Mouse (Mus musculus) neural tube, embryonic 13.5 days (tissue): Measurements from ENCODE around the gene Itga1. TPM values are rescaled to one million over a fixed set of nuclear protein-coding genes. Genes with fewer than 3 reads are reported as not detected.
A peak's percentile ranks its signal among the peaks of the same experiment; 100 is the strongest.

Experiments
- ATAC-seq: fragments of 200-750 bp; cut with Nextera tagmentation; 2 replicates; pipeline ENCODE4 v1.8.0; 2017; ENCODE audit warnings: low read depth, mild to moderate bottlenecking, moderate TSS enrichment, moderate library complexity
- H3K27ac ChIP-seq: fragments of 300-500 bp; sonication (generic); replicated peaks from 2 replicates; pipeline ENCODE4 v1.5.1; 2015; ENCODE audit warnings: moderate library complexity, mild to moderate bottlenecking, inconsistent platforms
- H3K27me3 ChIP-seq: fragments of 300-500 bp; sonication (generic); 2 replicates; pipeline ENCODE4 v1.6.1; 2015; ENCODE audit warnings: mild to moderate bottlenecking, inconsistent platforms
- H3K36me3 ChIP-seq: fragments of 300-500 bp; sonication (generic); 2 replicates; pipeline ENCODE4 v1.6.1; 2015; ENCODE audit warnings: mild to moderate bottlenecking, inconsistent platforms
- H3K4me1 ChIP-seq: fragments of 300-500 bp; sonication (generic); replicated peaks from 2 replicates; pipeline ENCODE4 v1.6.1; 2015; ENCODE audit warnings: inconsistent platforms
- H3K4me2 ChIP-seq: fragments of 300-500 bp; sonication (generic); 2 replicates; pipeline ENCODE4 v1.6.1; 2015; ENCODE audit warnings: inconsistent platforms, mild to moderate bottlenecking, moderate library complexity
- H3K4me3 ChIP-seq: fragments of 300-500 bp; sonication (generic); 2 replicates; pipeline ENCODE4 v1.5.1; 2015; ENCODE audit warnings: mild to moderate bottlenecking, inconsistent platforms
- H3K9ac ChIP-seq: fragments of 300-500 bp; sonication (generic); 2 replicates; pipeline ENCODE4 v1.6.1; 2015; ENCODE audit warnings: moderate library complexity, mild to moderate bottlenecking, inconsistent platforms
- H3K9me3 ChIP-seq: fragments of 300-500 bp; sonication (generic); 2 replicates; pipeline ENCODE4 v1.6.1; 2016; ENCODE audit warnings: inconsistent platforms
- WGBS: fragments of 180-500 bp; shearing (Covaris S2); methylation state at CpG from one replicate; pipeline ENCODE4 v1.1.7; 2015; 5-methylcytosine and 5-hydroxymethylcytosine counted together
- polyA plus RNA-seq: library from polyadenylated mRNA; unstranded; fragments of >200 nt; fragmentation: Nextera tagmentation; extraction: Ambion mirVana; gene quantifications from 2 replicates; pipeline ENCODE4 v1.2.1, GENCODE M21; 2015

Itga1 gene
- 8.4 and 8.8 TPM in 2 replicates for polyA plus RNA-seq

DNA sequence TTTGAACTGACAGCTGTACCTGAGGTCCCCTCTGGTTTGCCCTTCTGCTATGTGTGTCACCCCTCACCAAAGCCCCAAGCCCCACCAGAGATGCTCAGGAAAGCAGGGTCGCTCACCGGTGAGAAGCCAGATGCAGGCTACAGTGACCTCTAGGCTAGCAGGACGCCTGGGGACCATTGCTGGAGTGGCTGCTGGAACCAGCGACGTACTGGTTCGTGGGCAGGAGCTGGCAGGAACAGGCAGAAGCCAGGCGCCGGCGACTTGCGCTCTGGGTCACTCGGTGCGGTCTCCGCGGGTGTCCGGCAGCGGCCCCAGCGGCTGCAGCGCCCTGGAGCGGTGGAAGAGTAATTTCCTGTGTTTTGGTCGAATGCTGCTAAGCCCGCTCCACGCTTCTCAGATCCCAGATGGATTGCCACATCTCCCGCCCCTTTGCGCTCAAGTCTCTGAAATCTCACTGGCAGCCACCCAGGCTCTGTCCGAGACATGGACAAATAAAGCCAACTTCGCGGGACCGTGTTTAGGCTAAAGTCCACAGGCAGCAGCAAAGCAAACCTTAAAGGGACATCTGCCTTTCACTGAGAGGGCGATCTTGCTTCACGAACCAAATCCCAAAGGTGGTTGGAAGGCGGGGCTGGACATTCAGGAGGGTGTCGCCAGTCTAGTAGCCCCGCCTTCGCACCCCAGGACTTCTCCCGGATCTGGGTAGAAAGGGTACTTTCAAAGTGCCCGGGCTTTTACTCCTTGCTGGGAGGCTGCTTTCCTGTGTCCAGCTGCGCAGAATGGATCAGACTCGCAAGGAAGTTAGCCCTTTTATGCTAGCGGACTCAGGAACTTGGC is at the start of gene Itga1, which contains the start of gene Gm49395:
TSS of gene Itga1 (minus strand) at position 610 of the 837 bp plus-strand sequence.
TSS of gene Gm49395 (minus strand) at position 567 of the 837 bp plus-strand sequence.
- Histone ChIP-seq H3K9me3 (no peaks in the 10 kb centered on the region), H3K4me1 (peaks cover 16% of the 10 kb centered on the region), H3K4me3 (peak within 1 kb of the TSS; percentile 52), H3K27ac (peak within 1 kb of the TSS; percentile 71), H3K4me2 (peak within 1 kb of the TSS; percentile 70), H3K27me3 (peaks cover 35% of the 10 kb centered on the region), H3K36me3 (no peaks in the 10 kb centered on the region), H3K9ac (peak within 1 kb of the TSS; percentile 70)
- WGBS: under 1% methylated on average over 39 of the region's 39 CpGs
- peak; percentile 85 for ATAC-seq

DNA sequence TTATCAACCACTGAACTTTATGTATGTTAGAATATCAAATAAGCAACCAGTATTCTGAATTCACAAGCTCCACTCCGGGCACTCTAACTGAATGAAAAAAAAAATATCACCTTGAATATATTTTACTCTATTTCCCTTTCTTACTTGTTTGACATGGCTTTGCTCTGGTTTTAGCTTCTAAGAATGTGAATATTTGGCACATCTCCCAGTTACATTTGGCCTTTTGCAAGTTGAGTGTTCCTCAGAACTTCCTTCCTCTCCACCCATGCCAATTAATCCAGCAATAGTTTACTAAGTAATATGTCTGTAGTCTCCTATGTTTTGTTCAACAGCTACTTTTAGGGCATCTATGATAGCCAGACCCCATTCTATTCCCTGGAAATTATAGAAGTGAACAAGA is 48.8 kb upstream of the Itga1 start:
- ATAC-seq: no peak
- 92% methylated on average over 1 of the region's 1 CpGs for WGBS
- no peaks in the 10 kb centered on the region for H3K4me1 ChIP-seq
- no peaks in the 10 kb centered on the region for H3K36me3 ChIP-seq
- no peaks in the 10 kb centered on the region for H3K9me3 ChIP-seq
- H3K27me3 ChIP-seq: no peaks in the 10 kb centered on the region
- no peak overlapping the region for H3K9ac ChIP-seq
- H3K27ac ChIP-seq: no peak overlapping the region
- H3K4me3 ChIP-seq: no peak overlapping the region
- H3K4me2 ChIP-seq: no peak overlapping the region

DNA sequence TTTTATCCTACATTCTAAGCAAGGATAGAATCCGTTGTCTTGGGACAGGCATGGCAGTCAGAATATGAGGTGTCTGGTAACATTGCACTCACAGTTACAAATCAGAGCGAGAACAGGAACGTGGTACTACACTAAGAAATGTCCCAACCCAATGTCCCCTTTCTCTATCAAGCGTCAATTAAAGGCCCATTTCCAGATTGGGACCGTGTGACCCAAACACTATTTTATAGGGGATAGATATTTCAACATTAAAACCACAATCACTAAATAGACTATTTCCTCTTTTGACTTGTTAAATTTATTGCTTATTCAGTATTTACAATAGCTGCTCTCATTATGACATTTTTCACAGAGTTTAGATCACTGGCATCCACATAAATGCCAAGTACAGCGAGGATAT is 48.1 kb upstream of the Itga1 start:
- H3K27me3 ChIP-seq: no peaks in the 10 kb centered on the region
- no peaks in the 10 kb centered on the region for H3K36me3 ChIP-seq
- H3K9me3 ChIP-seq: no peaks in the 10 kb centered on the region
- WGBS: 89% methylated on average over 6 of the region's 6 CpGs
- H3K4me2 ChIP-seq: no peak overlapping the region
- no peak overlapping the region for H3K9ac ChIP-seq
- H3K27ac ChIP-seq: no peak overlapping the region
- no peak for ATAC-seq
- H3K4me3 ChIP-seq: no peak overlapping the region
- no peaks in the 10 kb centered on the region for H3K4me1 ChIP-seq

DNA sequence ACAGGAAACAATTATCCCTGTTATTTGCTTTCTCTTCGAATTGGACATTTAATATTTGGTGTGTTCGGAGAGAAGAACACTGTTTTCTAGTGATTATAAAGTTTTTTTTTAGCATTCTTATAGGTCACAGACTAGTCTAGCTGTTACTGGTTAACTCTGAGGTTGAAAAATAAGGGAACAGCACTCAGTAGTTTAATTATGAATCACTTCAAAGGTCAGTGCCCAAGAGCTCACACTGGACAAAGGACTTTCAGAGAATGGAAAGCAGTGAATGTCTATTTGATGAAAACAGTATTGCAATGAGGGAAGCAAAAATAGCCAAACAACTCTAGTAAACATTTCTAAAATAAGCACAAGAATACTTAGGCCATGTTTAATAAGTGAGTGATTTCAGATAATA is 41.8 kb upstream of the Itga1 start:
- Histone ChIP-seq H3K4me1 (no peaks in the 10 kb centered on the region), H3K27ac (no peak overlapping the region), H3K27me3 (no peaks in the 10 kb centered on the region), H3K4me2 (no peak overlapping the region), H3K36me3 (no peaks in the 10 kb centered on the region), H3K9ac (no peak overlapping the region), H3K9me3 (no peaks in the 10 kb centered on the region), H3K4me3 (no peak overlapping the region)
- WGBS: 92% methylated on average over 2 of the region's 2 CpGs
- ATAC-seq: no peak

DNA sequence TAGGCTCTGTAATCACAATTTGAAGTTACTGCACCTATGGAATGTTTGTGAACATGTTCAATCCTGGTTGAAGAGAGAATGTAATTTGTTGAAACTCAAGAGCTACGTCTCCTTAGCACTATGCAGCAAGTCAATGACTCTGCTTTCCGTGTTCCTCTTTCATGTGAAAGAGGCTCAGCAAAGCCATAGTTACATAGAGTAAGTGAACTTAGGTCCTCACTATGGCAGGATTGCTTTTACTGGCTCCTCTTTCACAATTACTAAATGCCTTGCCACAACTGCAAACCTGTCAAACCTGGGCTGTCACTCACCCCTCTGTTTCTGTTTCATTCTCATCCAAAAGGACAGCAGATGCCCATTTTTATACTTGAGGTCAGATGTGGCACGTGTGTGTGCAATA is 40.3 kb upstream of the Itga1 start:
- no peak overlapping the region for H3K27ac ChIP-seq
- no peaks in the 10 kb centered on the region for H3K9me3 ChIP-seq
- H3K36me3 ChIP-seq: no peaks in the 10 kb centered on the region
- no peak overlapping the region for H3K4me2 ChIP-seq
- no peak overlapping the region for H3K9ac ChIP-seq
- WGBS: 89% methylated on average over 3 of the region's 3 CpGs
- ATAC-seq: no peak
- no peaks in the 10 kb centered on the region for H3K4me1 ChIP-seq
- no peaks in the 10 kb centered on the region for H3K27me3 ChIP-seq
- no peak overlapping the region for H3K4me3 ChIP-seq

DNA sequence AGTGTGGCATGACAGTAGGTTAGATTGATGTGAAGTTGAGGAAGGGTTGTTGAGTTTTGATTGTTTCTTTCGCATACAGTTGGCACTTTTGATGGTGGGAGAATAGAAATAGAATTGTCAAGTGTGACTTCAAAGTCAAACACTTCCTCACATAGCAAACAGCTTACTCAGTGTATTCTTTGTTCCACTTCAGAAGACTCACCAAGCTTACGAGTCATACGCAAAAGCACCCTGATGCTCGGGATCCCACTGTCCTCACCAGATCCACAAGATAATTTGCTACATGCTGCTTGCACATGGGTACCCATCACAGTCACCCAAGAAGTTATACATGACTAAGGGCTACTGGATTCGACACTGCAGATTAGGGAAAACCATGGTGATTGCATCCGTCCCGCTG is 36.7 kb upstream of the Itga1 start:
- Histone ChIP-seq H3K27ac (no peak overlapping the region), H3K4me2 (no peak overlapping the region), H3K36me3 (no peaks in the 10 kb centered on the region), H3K27me3 (no peaks in the 10 kb centered on the region), H3K9me3 (no peaks in the 10 kb centered on the region), H3K9ac (no peak overlapping the region), H3K4me1 (no peaks in the 10 kb centered on the region), H3K4me3 (no peak overlapping the region)
- ATAC-seq: no peak
- 93% methylated on average over 7 of the region's 7 CpGs for WGBS

DNA sequence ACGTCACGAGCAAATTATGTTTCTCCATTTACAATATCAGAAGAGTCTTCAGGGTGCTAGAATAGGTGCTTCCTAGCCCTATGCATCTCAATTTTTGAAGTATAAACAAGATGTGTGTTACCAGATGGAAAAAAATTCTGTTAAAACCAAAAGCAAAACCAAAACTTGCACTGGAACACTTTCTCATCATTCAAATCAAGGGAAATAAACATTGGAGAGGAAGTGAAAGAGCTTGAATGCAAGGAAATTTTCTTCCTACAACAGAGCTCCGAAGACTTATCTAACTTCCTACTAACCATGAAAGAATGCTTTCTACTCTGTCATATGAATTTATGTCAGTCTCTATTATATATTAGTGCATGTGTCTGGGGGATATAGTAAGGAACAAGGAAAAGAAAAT is 35.0 kb upstream of the Itga1 start:
- ATAC-seq: no peak
- Histone ChIP-seq H3K9me3 (no peaks in the 10 kb centered on the region), H3K27me3 (no peaks in the 10 kb centered on the region), H3K4me3 (no peak overlapping the region), H3K4me1 (no peaks in the 10 kb centered on the region), H3K4me2 (no peak overlapping the region), H3K27ac (no peak overlapping the region), H3K36me3 (no peaks in the 10 kb centered on the region), H3K9ac (no peak overlapping the region)
- 86% methylated on average over 3 of the region's 3 CpGs for WGBS

DNA sequence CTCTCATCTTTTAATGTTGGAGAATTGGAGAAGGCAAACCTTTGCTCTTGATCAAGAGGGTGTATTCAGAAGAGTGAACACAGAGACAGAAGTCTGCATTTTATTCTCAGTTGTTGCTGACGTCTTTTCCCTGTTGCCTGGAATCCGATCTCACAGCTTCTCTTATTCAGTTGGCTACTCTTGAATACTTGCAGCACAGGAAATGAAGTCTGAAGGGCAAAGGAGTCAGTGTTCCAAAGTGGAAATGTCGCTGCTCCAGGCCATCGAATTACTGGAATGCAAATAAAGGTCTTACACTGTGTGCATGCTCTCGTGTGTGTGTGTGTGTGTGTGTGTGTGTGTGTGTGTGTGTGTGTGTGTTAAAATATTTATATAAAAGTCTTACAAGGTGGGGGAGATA is 30.7 kb upstream of the Itga1 start:
- Histone ChIP-seq H3K4me3 (no peak overlapping the region), H3K9ac (no peak overlapping the region), H3K9me3 (no peaks in the 10 kb centered on the region), H3K36me3 (no peaks in the 10 kb centered on the region), H3K27ac (no peak overlapping the region), H3K4me1 (no peaks in the 10 kb centered on the region), H3K27me3 (no peaks in the 10 kb centered on the region), H3K4me2 (no peak overlapping the region)
- no peak for ATAC-seq
- WGBS: 41% methylated on average over 5 of the region's 5 CpGs

DNA sequence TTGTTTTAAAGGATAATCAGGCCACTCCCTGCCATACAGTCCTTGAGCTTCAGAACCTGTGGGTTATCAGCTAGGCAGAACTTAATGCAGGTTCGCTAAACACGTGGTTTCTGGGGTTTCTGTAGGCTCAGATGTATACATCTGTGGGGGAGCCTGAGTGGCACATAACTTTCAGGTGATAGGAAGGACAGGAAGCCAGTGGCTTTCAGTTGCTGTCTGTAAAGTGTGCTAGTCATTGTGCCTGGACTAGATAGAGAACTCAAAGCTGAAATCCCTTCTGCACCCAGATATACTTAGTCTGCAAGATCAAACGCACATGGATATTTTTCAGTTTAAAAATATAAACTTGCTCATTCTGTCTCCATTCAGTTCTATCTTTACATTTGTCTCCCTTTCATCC is 29.6 kb upstream of the Itga1 start:
- ATAC-seq: no peak
- H3K27ac ChIP-seq: no peak overlapping the region
- WGBS: 77% methylated on average over 3 of the region's 3 CpGs
- H3K4me2 ChIP-seq: no peak overlapping the region
- no peaks in the 10 kb centered on the region for H3K36me3 ChIP-seq
- H3K27me3 ChIP-seq: no peaks in the 10 kb centered on the region
- no peak overlapping the region for H3K4me3 ChIP-seq
- H3K4me1 ChIP-seq: no peaks in the 10 kb centered on the region
- H3K9me3 ChIP-seq: no peaks in the 10 kb centered on the region
- H3K9ac ChIP-seq: no peak overlapping the region

DNA sequence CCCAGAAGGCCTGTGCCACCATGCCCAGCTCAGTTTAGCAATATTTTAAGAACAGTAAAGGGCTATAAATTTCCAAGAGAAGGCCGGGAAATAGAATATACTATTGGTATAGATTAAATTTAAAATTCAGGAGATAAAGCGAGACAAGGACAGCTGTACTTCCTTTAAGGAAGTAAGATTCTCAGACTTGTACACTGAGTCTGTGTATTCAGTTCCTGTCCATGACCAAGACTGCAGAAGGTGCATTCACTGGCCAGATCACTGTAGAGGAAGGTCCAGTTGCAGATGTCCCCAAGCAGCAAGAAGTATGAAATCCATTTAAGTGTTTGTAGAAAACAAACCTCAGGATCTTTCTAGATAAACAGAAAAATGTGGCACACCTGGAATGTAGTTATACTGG is 28.3 kb upstream of the Itga1 start:
- Histone ChIP-seq H3K9me3 (no peaks in the 10 kb centered on the region), H3K27ac (no peak overlapping the region), H3K4me3 (no peak overlapping the region), H3K4me2 (no peak overlapping the region), H3K9ac (no peak overlapping the region), H3K36me3 (no peaks in the 10 kb centered on the region), H3K27me3 (no peaks in the 10 kb centered on the region), H3K4me1 (no peaks in the 10 kb centered on the region)
- 86% methylated on average over 2 of the region's 2 CpGs for WGBS
- no peak for ATAC-seq

DNA sequence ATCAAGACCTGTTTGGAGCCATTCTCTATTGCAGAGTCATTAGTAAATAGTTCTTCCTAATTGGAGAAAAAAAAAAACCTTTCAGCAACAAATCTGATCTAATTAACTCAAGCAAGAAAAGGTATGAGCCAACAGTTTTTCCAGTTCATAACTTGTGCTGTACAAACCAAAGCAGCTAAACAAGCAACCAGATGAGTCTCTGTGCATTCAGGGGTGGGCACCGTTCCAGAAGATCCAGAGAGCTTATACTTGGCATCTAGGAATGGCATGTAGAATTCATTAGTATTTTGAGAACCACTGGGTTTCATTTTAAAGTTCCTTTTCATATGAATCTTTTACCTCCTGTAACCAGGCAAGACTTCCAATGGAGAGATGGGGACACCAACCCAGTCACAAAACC is 26.1 kb upstream of the Itga1 start:
- Histone ChIP-seq H3K9me3 (no peaks in the 10 kb centered on the region), H3K36me3 (no peaks in the 10 kb centered on the region), H3K4me1 (no peaks in the 10 kb centered on the region), H3K27ac (no peak overlapping the region), H3K9ac (no peak overlapping the region), H3K4me3 (no peak overlapping the region), H3K4me2 (no peak overlapping the region), H3K27me3 (no peaks in the 10 kb centered on the region)
- ATAC-seq: no peak
- 94% methylated on average over 1 of the region's 1 CpGs for WGBS

DNA sequence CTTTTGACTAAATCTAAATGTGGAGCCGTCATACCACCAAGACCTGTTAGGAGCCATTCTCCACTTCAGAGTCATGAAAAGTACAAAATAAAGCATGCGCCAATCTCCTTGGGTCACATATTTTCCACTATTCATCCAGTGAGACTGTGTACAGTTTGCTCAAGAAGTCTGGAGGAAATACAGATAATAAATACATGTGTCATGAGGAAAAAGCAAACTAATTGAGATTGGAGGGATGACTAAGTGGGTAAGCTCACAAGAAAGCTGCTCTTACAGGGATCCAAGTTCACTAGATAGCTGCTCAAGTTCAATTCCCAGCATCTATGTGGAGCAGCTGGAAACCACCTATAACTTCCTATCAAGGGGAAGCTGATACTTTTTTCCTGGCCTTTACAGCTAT is 24.8 kb upstream of the Itga1 start:
- ATAC-seq: no peak
- H3K4me1 ChIP-seq: no peaks in the 10 kb centered on the region
- no peaks in the 10 kb centered on the region for H3K9me3 ChIP-seq
- no peaks in the 10 kb centered on the region for H3K27me3 ChIP-seq
- no peak overlapping the region for H3K27ac ChIP-seq
- no peak overlapping the region for H3K9ac ChIP-seq
- H3K36me3 ChIP-seq: no peaks in the 10 kb centered on the region
- no peak overlapping the region for H3K4me2 ChIP-seq
- H3K4me3 ChIP-seq: no peak overlapping the region
- WGBS: 96% methylated on average over 2 of the region's 2 CpGs

DNA sequence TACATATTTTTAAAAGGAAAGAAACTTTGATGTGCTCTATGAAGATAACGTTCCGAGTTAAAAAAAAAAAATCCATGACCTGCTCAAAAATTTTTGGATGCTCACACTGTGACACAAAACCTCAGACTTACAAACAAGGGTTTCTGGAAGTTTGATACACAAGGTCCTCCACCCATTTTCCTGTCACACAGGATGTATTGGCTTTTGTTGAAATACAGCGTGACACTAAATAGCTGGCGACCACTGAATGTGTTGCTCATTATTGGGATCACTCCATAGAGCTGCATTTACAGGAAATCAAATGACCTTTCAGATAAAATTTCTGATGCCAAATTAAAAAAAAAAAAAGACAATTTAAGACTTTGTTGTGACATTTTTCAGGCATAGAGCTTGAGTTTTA is 23.4 kb upstream of the Itga1 start:
- Histone ChIP-seq H3K4me2 (no peak overlapping the region), H3K9me3 (no peaks in the 10 kb centered on the region), H3K9ac (no peak overlapping the region), H3K4me3 (no peak overlapping the region), H3K4me1 (no peaks in the 10 kb centered on the region), H3K27me3 (no peaks in the 10 kb centered on the region), H3K36me3 (no peaks in the 10 kb centered on the region), H3K27ac (no peak overlapping the region)
- no peak for ATAC-seq
- WGBS: 90% methylated on average over 4 of the region's 4 CpGs
